9 mouse cellular contexts compared by ENCODE assay signal in genomic region chr1:136726145-136726935, GRCm38 (mm10).
DNase-seq lines count a peak whose midpoint lies in the region; TF ChIP-seq lines count a peak whose summit lies in the region.
"Had no signal": no experiment of that assay in that cellular context is flagged by ENCODE, and none has a peak within 500 bp of the region (broad histone marks: within the 10 kb centered on the region; RNA-seq: fewer than 3 reads in every experiment).

No protein-coding gene starts in this region.

- H3K27me3 ChIP-seq in spleen, adult 2 months (ENCODE audit: control insufficient read depth, insufficient read depth, low read length) = no peaks in the 10 kb centered on the region
- peaks cover 16% of the 10 kb centered on the region for H3K27me3 ChIP-seq in forebrain, embryonic 10.5 days (ENCODE audit: poor library complexity, severe bottlenecking)

- peak; percentile 84 for TF ChIP-seq CTCF in gastrocnemius, adult 2 months (IDR thresholded peaks at IDR 0.05)
- TF ChIP-seq CTCF in spleen, adult 2 months (IDR thresholded peaks at IDR 0.05; ENCODE audit: extremely low read depth, insufficient read depth, insufficient read length, insufficient replicate concordance) = peak; percentile 49; the same call in 1 of the 2 replicates

- DNase-seq in gastrocnemius, adult 2 months = no peak
- no peak for DNase-seq in gastrocnemius, postnatal 10 days
- peak in 1 of 2 experiments; percentile 10 for DNase-seq in spleen, adult 2 months (ENCODE audit: low read depth in 1 of 2, low spot score in 2 of 2)
- DNase-seq in spleen, adult 12 weeks (ENCODE audit: low spot score) = no peak
- DNase-seq in kidney, postnatal 36 days = peak; percentile 10 to 53
- peak; percentile 35 for DNase-seq in thymus, postnatal 0 days (ENCODE audit: low spot score)
- no peak for DNase-seq in adrenal gland, adult 8-10 months
- DNase-seq in forebrain, embryonic 10.5 days (ENCODE audit: extremely low spot score, low spot score) = no peak

- 0 out of 2 replicates have a peak, but pooled peaks cover 3% of the 10 kb centered on the region for H3K4me1 ChIP-seq in spleen, adult 2 months (ENCODE audit: control insufficient read depth, insufficient read depth, insufficient read length)
- H3K4me1 ChIP-seq in forebrain, embryonic 10.5 days = peaks cover 14% of the 10 kb centered on the region

- no peaks in the 10 kb centered on the region for H3K36me3 ChIP-seq in spleen, adult 2 months (ENCODE audit: control insufficient read depth, insufficient read depth, low read length)
- no peaks in the 10 kb centered on the region for H3K36me3 ChIP-seq in forebrain, embryonic 10.5 days (replicated peaks)

- peak overlapping the region; percentile 27 for H3K4me3 ChIP-seq in gastrocnemius, adult 2 months
- H3K4me3 ChIP-seq in spleen, adult 2 months (ENCODE audit: extremely low read depth, insufficient read depth, insufficient read length) = no peak overlapping the region
- no peak overlapping the region for H3K4me3 ChIP-seq in forebrain, embryonic 10.5 days

- H3K9me3 ChIP-seq in forebrain, embryonic 10.5 days = no peaks in the 10 kb centered on the region

- 45% methylated on average over 11 of the region's 11 CpGs for WGBS in spleen, adult 2 months
- 75% methylated on average over 11 of the region's 11 CpGs for WGBS in forebrain, embryonic 10.5 days

- TF ChIP-seq POLR2A in spleen, adult 2 months (IDR thresholded peaks at IDR 0.05; ENCODE audit: low read depth, low read length) = no peak

- H3K27ac ChIP-seq in gastrocnemius, adult 2 months = no peak overlapping the region
- H3K27ac ChIP-seq in spleen, adult 2 months (ENCODE audit: insufficient read depth, low read length) = no peak overlapping the region
- H3K27ac ChIP-seq in forebrain, embryonic 10.5 days = no peak overlapping the region
- H3K27ac ChIP-seq: macrophage had no signal

- intact Hi-C loops in gastrocnemius, adult 2 months (cut with DNase I) = loop anchor here (5.0 kb wide), 1 partner anchor 99 kb away; no protein-coding TSS in a partner anchor

Comparison
In these comparisons a context has a peak if more than half of its experiments do, and no peak if none do; other contexts are left out.
1. DNase-seq: peak in kidney, postnatal 36 days (2 of 2) and thymus, postnatal 0 days (single experiment); none in gastrocnemius, adult 2 months (single experiment), gastrocnemius, postnatal 10 days (single experiment), spleen, adult 12 weeks (single experiment), adrenal gland, adult 8-10 months (single experiment) and forebrain, embryonic 10.5 days (single experiment).